Mouse (Mus musculus) neural tube, embryonic 13.5 days (tissue): ENCODE results near the gene Arnt. TPM values are rescaled to one million over a fixed set of nuclear protein-coding genes. Genes with fewer than 3 reads are reported as not detected.
A peak's percentile ranks its signal among the peaks of the same experiment; 100 is the strongest.

Source experiments
- ATAC-seq: fragments of 200-750 bp; cut with Nextera tagmentation; 2 replicates; pipeline ENCODE4 v1.8.0; 2017; ENCODE audit warnings: low read depth, mild to moderate bottlenecking, moderate TSS enrichment, moderate library complexity
- H3K27ac ChIP-seq: fragments of 300-500 bp; sonication (generic); replicated peaks from 2 replicates; pipeline ENCODE4 v1.5.1; 2015; ENCODE audit warnings: moderate library complexity, mild to moderate bottlenecking, inconsistent platforms
- H3K27me3 ChIP-seq: fragments of 300-500 bp; sonication (generic); 2 replicates; pipeline ENCODE4 v1.6.1; 2015; ENCODE audit warnings: mild to moderate bottlenecking, inconsistent platforms
- H3K36me3 ChIP-seq: fragments of 300-500 bp; sonication (generic); 2 replicates; pipeline ENCODE4 v1.6.1; 2015; ENCODE audit warnings: mild to moderate bottlenecking, inconsistent platforms
- H3K4me1 ChIP-seq: fragments of 300-500 bp; sonication (generic); replicated peaks from 2 replicates; pipeline ENCODE4 v1.6.1; 2015; ENCODE audit warnings: inconsistent platforms
- H3K4me2 ChIP-seq: fragments of 300-500 bp; sonication (generic); 2 replicates; pipeline ENCODE4 v1.6.1; 2015; ENCODE audit warnings: inconsistent platforms, mild to moderate bottlenecking, moderate library complexity
- H3K4me3 ChIP-seq: fragments of 300-500 bp; sonication (generic); 2 replicates; pipeline ENCODE4 v1.5.1; 2015; ENCODE audit warnings: mild to moderate bottlenecking, inconsistent platforms
- H3K9ac ChIP-seq: fragments of 300-500 bp; sonication (generic); 2 replicates; pipeline ENCODE4 v1.6.1; 2015; ENCODE audit warnings: moderate library complexity, mild to moderate bottlenecking, inconsistent platforms
- H3K9me3 ChIP-seq: fragments of 300-500 bp; sonication (generic); 2 replicates; pipeline ENCODE4 v1.6.1; 2016; ENCODE audit warnings: inconsistent platforms
- WGBS: fragments of 180-500 bp; shearing (Covaris S2); methylation state at CpG from one replicate; pipeline ENCODE4 v1.1.7; 2015; 5-methylcytosine and 5-hydroxymethylcytosine counted together
- polyA plus RNA-seq: library from polyadenylated mRNA; unstranded; fragments of >200 nt; fragmentation: Nextera tagmentation; extraction: Ambion mirVana; gene quantifications from 2 replicates; pipeline ENCODE4 v1.2.1, GENCODE M21; 2015

Gene Arnt
- polyA plus RNA-seq, 1 experiment from 2014 or later: 19.2 TPM

- no peaks in the 10 kb centered on the region; the same call in 1 of the 2 replicates for H3K4me1 ChIP-seq
- H3K4me2 ChIP-seq: no peak overlapping the region
- WGBS: 32% methylated on average over 10 of the region's 10 CpGs
- no peaks in the 10 kb centered on the region for H3K27me3 ChIP-seq
- H3K9ac ChIP-seq: peak overlapping the region; percentile 31; the same call in 1 of the 2 replicates
- no peak overlapping the region for H3K27ac ChIP-seq
- no peaks in the 10 kb centered on the region for H3K9me3 ChIP-seq
- ATAC-seq: peak; percentile 71
- H3K4me3 ChIP-seq: no peak overlapping the region
- no peaks in the 10 kb centered on the region for H3K36me3 ChIP-seq
Observed at GRCm38 (mm10) chr3:95517493-95517898, 83.3 kb downstream of the Arnt start.

- H3K27me3 ChIP-seq: no peaks in the 10 kb centered on the region
- no peaks in the 10 kb centered on the region for H3K36me3 ChIP-seq
- no peak overlapping the region for H3K4me2 ChIP-seq
- no peaks in the 10 kb centered on the region for H3K9me3 ChIP-seq
- no peak overlapping the region for H3K27ac ChIP-seq
- H3K9ac ChIP-seq: no peak overlapping the region
- WGBS: 83% methylated on average over 7 of the region's 7 CpGs
- no peak for ATAC-seq
- no peaks in the 10 kb centered on the region; the same call in 1 of the 2 replicates for H3K4me1 ChIP-seq
- no peak overlapping the region for H3K4me3 ChIP-seq
Observed at GRCm38 (mm10) chr3:95518891-95519290, 84.7 kb downstream of the Arnt start.

GRCm38 (mm10) chr3:95519315-95519714, 85.1 kb downstream of the Arnt start:
- 87% methylated on average over 2 of the region's 2 CpGs for WGBS
- Histone ChIP-seq H3K27me3 (no peaks in the 10 kb centered on the region), H3K36me3 (no peaks in the 10 kb centered on the region), H3K4me3 (no peak overlapping the region), H3K4me2 (no peak overlapping the region), H3K4me1 (no peaks in the 10 kb centered on the region; the same call in 1 of the 2 replicates), H3K9me3 (no peaks in the 10 kb centered on the region), H3K27ac (no peak overlapping the region), H3K9ac (no peak overlapping the region)
- ATAC-seq: no peak

GRCm38 (mm10) chr3:95520100-95520499, 85.9 kb downstream of the Arnt start:
- WGBS: 86% methylated on average over 3 of the region's 3 CpGs
- H3K9ac ChIP-seq: no peak overlapping the region

GRCm38 (mm10) chr3:95521168-95521567, 87.0 kb downstream of the Arnt start:
- Histone ChIP-seq H3K36me3 (no peaks in the 10 kb centered on the region), H3K4me2 (no peak overlapping the region), H3K9ac (no peak overlapping the region), H3K27me3 (no peaks in the 10 kb centered on the region), H3K9me3 (no peaks in the 10 kb centered on the region), H3K4me1 (no peaks in the 10 kb centered on the region; the same call in 1 of the 2 replicates), H3K4me3 (no peak overlapping the region), H3K27ac (no peak overlapping the region)
- no peak for ATAC-seq
- WGBS: 88% methylated on average over 10 of the region's 10 CpGs

More at GRCm38 (mm10) chr3:95520100-95520499, 85.9 kb downstream of the Arnt start:
- Histone ChIP-seq H3K9me3 (no peaks in the 10 kb centered on the region), H3K27me3 (no peaks in the 10 kb centered on the region), H3K4me1 (no peaks in the 10 kb centered on the region; the same call in 1 of the 2 replicates), H3K4me3 (no peak overlapping the region), H3K4me2 (no peak overlapping the region), H3K36me3 (no peaks in the 10 kb centered on the region), H3K27ac (no peak overlapping the region)
- no peak for ATAC-seq

- Histone ChIP-seq H3K4me2 (no peak overlapping the region), H3K36me3 (no peaks in the 10 kb centered on the region), H3K9ac (no peak overlapping the region), H3K4me3 (no peak overlapping the region), H3K27me3 (no peaks in the 10 kb centered on the region), H3K9me3 (no peaks in the 10 kb centered on the region), H3K27ac (no peak overlapping the region), H3K4me1 (no peaks in the 10 kb centered on the region)
- 68% methylated on average over 3 of the region's 3 CpGs for WGBS
- no peak for ATAC-seq
Observed at GRCm38 (mm10) chr3:95523662-95524061, 89.5 kb downstream of the Arnt start.

- 85% methylated on average over 2 of the region's 2 CpGs for WGBS
- no peaks in the 10 kb centered on the region for H3K9me3 ChIP-seq
Observed at GRCm38 (mm10) chr3:95524673-95525072, 90.5 kb downstream of the Arnt start.

GRCm38 (mm10) chr3:95526111-95526510, 91.9 kb downstream of the Arnt start:
- no peaks in the 10 kb centered on the region for H3K36me3 ChIP-seq
- H3K9ac ChIP-seq: no peak overlapping the region
- no peaks in the 10 kb centered on the region for H3K4me1 ChIP-seq
- no peaks in the 10 kb centered on the region for H3K9me3 ChIP-seq
- ATAC-seq: no peak
- no peak overlapping the region for H3K27ac ChIP-seq
- H3K27me3 ChIP-seq: no peaks in the 10 kb centered on the region
- no peak overlapping the region for H3K4me2 ChIP-seq
- H3K4me3 ChIP-seq: no peak overlapping the region

More at GRCm38 (mm10) chr3:95524673-95525072, 90.5 kb downstream of the Arnt start:
- H3K4me2 ChIP-seq: no peak overlapping the region
- no peak overlapping the region for H3K9ac ChIP-seq
- H3K36me3 ChIP-seq: no peaks in the 10 kb centered on the region
- H3K27ac ChIP-seq: no peak overlapping the region
- no peaks in the 10 kb centered on the region for H3K4me1 ChIP-seq
- H3K27me3 ChIP-seq: no peaks in the 10 kb centered on the region
- no peak overlapping the region for H3K4me3 ChIP-seq
- ATAC-seq: no peak

- no peak for ATAC-seq
- Histone ChIP-seq H3K4me1 (no peaks in the 10 kb centered on the region), H3K27ac (no peak within 1 kb of the TSS), H3K36me3 (no peaks in the 10 kb centered on the region), H3K4me3 (no peak within 1 kb of the TSS), H3K9ac (no peak within 1 kb of the TSS), H3K9me3 (no peaks in the 10 kb centered on the region), H3K27me3 (no peaks in the 10 kb centered on the region), H3K4me2 (no peak within 1 kb of the TSS)
- WGBS: 92% methylated on average over 8 of the region's 8 CpGs
Observed at GRCm38 (mm10) chr3:95526622-95527211, 92.5 kb downstream of the Arnt start, which contains the start of gene Ctss. Ctss (plus strand) TSS chr3:95526786.

- no peak for ATAC-seq
- H3K4me2 ChIP-seq: no peak overlapping the region
- 94% methylated on average over 6 of the region's 6 CpGs for WGBS
Observed at GRCm38 (mm10) chr3:95529814-95530213, 95.6 kb downstream of the Arnt start.

GRCm38 (mm10) chr3:95531025-95531424, 96.8 kb downstream of the Arnt start:
- no peaks in the 10 kb centered on the region for H3K36me3 ChIP-seq
- H3K27me3 ChIP-seq: no peaks in the 10 kb centered on the region
- WGBS: 88% methylated on average over 1 of the region's 1 CpGs
- ATAC-seq: no peak
- no peaks in the 10 kb centered on the region for H3K9me3 ChIP-seq
- H3K4me2 ChIP-seq: no peak overlapping the region
- no peak overlapping the region for H3K27ac ChIP-seq
- H3K9ac ChIP-seq: no peak overlapping the region
- no peak overlapping the region for H3K4me3 ChIP-seq
- H3K4me1 ChIP-seq: no peaks in the 10 kb centered on the region

More at GRCm38 (mm10) chr3:95529814-95530213, 95.6 kb downstream of the Arnt start:
- Histone ChIP-seq H3K27ac (no peak overlapping the region), H3K27me3 (no peaks in the 10 kb centered on the region), H3K9ac (no peak overlapping the region), H3K4me1 (no peaks in the 10 kb centered on the region), H3K9me3 (no peaks in the 10 kb centered on the region), H3K4me3 (no peak overlapping the region), H3K36me3 (no peaks in the 10 kb centered on the region)

GRCm38 (mm10) chr3:95533364-95533763, 99.2 kb downstream of the Arnt start:
- ATAC-seq: no peak
- Histone ChIP-seq H3K36me3 (no peaks in the 10 kb centered on the region), H3K9ac (no peak overlapping the region), H3K4me1 (no peaks in the 10 kb centered on the region), H3K27ac (no peak overlapping the region), H3K27me3 (no peaks in the 10 kb centered on the region), H3K9me3 (no peaks in the 10 kb centered on the region), H3K4me2 (no peak overlapping the region), H3K4me3 (no peak overlapping the region)
- 93% methylated on average over 5 of the region's 5 CpGs for WGBS

- no peak overlapping the region for H3K4me2 ChIP-seq
- no peaks in the 10 kb centered on the region for H3K9me3 ChIP-seq
- H3K4me3 ChIP-seq: no peak overlapping the region
- 85% methylated on average over 1 of the region's 1 CpGs for WGBS
- no peaks in the 10 kb centered on the region for H3K4me1 ChIP-seq
- H3K27me3 ChIP-seq: no peaks in the 10 kb centered on the region
- H3K36me3 ChIP-seq: no peaks in the 10 kb centered on the region
- no peak overlapping the region for H3K27ac ChIP-seq
- no peak for ATAC-seq
- H3K9ac ChIP-seq: no peak overlapping the region
Observed at GRCm38 (mm10) chr3:95534927-95535326, 100.7 kb downstream of the Arnt start.
